Mouse (Mus musculus) testis, adult 2 months (tissue): ENCODE results near the gene Mief2.

Experiments used
- CTCF ChIP-seq: fragments of 200-500 bp; IDR thresholded peaks from 2 replicates; pipeline ENCODE4 v1.5.1; 2012; ENCODE audit warnings: low read depth, mild to moderate bottlenecking, inconsistent platforms, low read length, moderate library complexity; ENCODE audit not compliant: control insufficient read depth, insufficient read depth, insufficient replicate concordance
- POLR2A ChIP-seq: fragments of 200-500 bp; IDR thresholded peaks from 2 replicates; pipeline ENCODE4 v1.6.1; 2012; ENCODE audit warnings: low read depth, mild to moderate bottlenecking, inconsistent platforms, low read length, moderate library complexity; ENCODE audit not compliant: control insufficient read depth

DNA sequence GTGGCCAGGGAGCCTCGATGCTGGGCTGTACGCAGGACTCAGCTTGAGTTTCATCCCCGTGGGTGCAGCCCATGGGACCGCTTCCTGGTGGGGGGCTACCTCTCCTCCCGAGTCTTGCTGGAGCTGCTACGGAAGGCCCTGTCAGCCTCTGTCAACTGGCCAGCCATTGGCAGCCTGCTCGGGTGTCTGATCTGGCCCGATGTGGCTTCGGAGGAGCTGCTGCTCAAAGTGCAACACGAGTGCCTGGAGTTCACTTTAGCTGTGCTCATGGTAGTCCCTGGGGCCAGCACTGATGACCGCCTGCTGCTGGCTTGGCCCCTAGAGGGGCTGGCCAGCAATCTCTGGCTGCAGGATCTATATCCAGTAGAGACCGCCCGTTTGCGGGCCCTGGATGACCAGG lies 3.1 kb downstream of the Mief2 start:
- TF ChIP-seq CTCF (no peak), POLR2A (no peak)
